Mouse (Mus musculus) CD4-positive helper T cell, adult 2 months (primary cell): ENCODE measurements around the gene Six3.

Experiments
- DNase-seq: peaks from one replicate; pipeline ENCODE4 v3.0.0-alpha.2; 2012; ENCODE audit warnings: low read depth, missing footprints, low spot score

Gene Six3

DNA sequence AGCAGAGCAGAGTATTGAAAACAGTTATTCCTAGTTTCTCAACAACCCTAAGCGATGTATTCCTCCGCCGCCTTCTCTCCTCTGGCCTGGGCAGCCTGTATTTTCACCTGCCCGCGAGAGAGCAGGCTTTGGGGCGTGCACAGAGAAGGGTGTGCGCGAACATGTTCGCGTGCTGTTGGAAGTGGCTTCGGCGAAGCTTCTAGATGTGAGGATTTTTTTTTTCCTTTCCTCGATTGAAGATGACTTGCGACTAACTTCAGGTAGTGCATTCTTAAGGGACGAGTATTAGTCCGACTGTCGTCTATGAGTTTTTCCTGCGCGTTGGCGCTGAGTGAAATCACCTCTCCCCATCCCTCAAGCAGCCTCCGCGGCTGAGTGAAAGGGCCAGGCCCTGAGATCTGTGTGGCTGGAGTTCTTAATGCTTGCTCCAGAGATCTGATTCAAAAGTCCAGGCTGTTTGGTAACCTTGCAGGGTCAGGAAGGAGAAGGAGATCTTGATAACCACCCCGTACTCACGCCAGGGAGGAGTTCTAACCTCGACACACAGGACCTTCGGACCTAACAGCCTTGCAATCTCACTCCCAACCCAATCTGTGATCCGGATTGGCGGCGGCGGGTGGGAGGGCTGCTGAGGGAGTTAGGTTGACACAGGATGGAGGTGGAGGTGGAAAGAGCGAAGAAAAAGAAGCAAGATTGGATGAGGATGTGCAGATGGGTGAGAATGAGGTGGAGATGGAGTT, 712 bp upstream of the Six3 start:
- no peak for DNase-seq

DNA sequence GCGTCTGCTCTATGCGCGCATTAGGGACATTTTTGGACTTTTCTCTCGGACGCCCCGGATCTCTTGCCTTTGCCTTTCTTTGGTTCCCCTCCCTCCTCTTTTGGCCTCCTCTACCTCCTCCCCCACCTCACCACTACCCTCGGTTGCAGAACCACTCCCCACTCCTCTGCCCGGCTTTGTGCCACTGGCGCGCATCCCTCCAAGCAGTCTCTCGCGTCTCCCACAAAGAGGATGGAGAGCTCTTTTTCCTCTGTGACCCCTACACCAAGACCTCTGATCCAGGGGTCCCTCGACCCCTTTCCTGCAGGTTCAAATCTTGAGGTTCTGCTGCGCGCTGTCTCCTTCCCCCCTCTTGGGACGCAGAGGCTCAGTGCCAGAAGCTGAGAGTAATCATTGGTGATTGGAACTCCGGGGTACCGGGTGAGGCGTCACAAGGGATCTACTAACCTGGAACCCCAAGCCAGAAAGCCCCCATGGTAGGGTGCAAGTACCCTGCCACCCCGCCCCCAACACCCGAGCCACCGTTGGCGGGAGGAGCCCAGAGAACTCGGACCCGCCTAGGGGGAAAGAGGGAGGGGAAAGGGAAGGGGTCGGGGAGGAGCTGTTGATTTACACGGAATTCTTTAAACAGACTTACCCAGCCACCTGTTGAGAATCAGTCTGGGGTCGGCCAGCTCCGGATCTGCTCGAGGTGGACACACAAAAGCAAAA, 758 bp downstream of the Six3 start:
- DNase-seq, result no peak

- no peak for DNase-seq
Measured at GRCm38 (mm10) chr17:85614722-85615331, 1.4 kb downstream of the Six3 start.

DNA sequence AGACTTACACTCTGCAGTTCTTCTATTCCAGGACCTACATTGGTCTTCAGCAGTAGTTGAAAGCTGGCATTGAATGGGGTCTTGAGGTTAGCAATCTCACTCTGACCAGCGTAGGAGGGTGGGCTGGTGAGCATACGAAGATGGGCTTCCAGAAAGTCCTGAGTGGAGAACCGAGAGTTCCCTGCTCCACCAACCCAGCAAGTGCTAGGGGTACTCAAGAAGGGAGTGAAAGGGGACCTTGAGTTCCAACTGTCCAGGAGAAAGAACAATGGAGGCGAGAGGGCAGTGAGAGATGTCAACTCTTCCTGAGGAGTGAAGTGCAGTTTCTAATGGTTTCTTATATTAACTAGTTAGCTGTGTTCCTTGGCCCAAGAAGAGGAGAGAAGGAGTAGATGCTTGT, 2.2 kb downstream of the Six3 start:
- DNase-seq, result no peak

DNA sequence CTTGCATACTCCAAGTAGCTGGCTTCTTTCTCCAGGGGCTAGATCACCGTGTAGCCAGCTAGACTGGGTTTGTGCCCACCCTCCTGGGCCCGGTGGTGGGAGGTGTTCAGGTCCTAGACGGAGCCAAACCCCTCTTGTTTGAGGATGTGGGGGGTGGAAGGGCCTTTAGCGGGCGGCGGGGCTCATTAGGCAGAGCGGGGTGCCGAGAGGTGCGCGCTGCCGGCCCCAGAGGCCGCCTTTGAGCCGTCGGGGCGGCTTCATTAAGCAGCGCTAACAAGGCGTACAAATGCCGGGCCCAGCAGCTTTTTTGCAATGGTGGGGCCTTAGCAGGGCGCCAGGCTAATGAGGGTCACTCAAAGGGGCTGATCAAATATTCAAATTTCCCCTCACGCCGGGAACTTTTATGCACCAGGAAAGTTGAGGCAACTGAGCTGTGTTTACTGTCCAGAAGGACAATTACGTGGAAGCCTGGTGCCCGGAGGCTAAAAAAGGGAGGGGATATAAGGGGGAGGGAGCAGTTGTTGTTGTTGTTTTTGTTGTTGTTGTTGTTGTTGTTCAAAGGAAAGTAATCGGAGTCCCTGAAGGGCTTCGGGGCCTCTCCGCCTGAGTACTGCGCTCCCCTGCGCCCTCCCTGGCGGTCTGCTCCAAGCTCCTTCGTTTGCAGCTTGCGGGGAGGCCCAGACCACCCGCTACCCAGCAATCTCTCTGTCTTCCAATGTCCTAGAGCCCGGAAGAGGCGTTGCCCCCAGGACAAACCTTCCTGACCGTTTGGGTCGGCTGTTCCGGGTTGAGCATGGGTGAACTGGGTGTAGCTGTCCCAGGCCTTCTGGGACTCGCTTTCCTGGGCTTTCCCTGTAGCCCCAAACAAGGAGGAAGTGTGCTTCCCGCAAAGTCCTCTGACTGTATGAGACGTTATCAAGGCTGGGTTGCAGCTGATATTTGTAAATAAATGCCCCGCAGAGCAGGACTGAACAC, 3.4 kb downstream of the Six3 start:
- no peak for DNase-seq

DNA sequence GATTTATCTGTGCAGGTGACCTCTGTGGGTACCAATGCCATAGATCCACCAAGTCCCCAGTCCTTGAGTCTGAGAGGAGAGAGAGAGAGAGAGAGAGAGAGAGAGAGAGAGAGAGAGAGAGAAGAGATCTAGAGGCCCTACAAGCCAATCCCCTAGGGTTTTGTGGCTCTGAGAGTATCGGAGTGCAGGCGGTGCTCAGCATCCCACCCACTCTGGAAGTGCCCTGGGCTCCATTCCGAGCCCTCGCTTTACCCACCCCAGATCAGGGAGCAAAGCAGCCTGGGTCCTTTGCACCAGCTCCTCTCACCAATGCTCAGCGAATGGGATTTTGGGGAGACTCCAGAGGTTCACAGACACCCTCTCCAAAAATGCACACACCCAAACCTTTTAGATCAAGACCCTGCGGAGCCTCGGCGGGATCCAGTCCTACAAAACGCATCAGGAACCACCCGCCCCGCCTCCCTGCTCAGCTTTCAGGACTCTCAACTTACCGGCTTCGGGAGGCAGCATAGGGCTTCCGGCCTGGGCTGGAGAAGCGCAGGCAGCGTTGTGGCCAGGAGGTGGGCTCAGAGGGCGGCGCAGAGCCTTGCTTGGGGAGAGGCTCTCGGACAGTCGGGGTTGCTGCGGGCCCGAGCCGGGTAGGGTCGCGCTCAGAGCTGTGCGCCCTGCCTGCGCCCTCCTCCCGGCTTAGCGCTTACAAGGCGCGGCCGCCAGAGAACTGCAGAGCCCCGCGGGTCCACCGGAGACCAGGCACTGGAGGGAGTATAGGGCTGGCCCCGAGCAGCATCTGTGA, 4.4 kb downstream of the Six3 start:
- no peak for DNase-seq

DNA sequence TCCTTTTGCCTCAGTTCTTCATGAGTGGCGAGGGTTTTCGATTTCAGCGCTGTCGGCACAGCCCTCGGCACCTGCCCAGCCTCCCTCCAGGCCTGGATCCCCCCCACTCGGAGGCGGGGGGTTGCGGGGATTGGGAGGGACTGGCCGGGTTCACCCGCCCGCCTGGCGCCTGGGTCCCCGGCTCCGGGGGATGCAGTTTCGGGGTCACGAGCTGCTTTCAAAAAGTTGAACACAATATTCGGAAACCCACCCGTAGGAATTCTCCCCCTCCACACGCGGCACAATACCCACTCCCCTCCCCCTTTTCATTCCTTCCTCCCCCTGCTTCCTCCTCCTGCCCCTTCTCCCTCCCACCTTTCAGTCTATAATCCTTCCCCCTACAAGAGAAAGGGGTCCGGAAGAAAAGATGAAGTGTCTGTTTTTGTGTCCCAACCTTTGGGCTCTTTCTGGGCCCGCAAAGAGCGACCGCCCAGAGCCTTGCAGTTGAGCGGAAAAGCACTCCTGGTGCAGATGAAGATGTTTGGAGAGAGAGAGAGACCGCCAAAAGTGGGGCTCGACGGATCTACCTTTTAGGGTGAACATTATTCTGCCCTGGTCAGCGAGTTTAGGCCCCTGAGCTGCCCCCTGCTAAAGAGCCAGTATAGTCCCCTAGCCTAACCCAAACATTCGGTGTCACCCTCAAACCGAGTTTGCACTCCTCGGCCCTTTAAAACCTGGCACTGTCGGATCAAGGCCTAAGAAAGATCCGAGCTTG, 5.1 kb downstream of the Six3 start:
- no peak for DNase-seq

GRCm38 (mm10) chr17:85619113-85620085, 6.0 kb downstream of the Six3 start:
- DNase-seq, result no peak

GRCm38 (mm10) chr17:85620086-85620481, 6.7 kb downstream of the Six3 start:
- no peak for DNase-seq

GRCm38 (mm10) chr17:85620680-85621504, 7.5 kb downstream of the Six3 start:
- DNase-seq, result no peak

DNA sequence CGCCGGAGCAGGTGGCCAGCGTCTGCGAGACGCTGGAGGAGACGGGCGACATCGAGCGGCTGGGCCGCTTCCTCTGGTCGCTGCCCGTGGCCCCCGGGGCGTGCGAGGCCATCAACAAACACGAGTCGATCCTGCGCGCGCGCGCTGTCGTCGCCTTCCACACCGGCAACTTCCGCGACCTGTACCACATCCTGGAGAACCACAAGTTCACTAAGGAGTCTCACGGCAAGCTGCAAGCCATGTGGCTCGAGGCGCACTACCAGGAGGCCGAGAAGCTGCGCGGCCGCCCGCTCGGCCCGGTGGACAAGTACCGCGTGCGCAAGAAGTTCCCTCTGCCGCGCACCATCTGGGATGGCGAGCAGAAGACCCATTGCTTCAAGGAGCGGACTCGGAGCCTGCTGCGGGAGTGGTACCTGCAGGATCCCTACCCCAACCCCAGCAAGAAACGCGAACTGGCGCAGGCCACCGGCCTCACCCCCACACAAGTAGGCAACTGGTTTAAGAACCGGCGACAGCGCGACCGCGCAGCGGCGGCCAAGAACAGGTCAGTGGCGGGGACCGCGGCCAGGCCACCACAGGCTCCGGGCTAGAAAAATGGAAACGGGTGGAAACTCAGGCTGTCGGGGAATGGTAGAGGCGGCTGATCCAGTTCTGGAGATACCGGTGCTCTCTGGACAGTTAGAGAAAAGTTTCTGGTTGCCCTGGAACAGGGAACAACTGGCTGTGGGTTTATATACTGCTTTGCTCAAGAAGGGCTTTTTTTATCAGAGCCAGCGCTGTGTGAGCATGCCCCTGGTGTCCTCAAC, 8.3 kb downstream of the Six3 start:
- DNase-seq, result no peak

GRCm38 (mm10) chr17:85622493-85623157, 9.2 kb downstream of the Six3 start:
- no peak for DNase-seq

GRCm38 (mm10) chr17:85623161-85624050, 10.0 kb downstream of the Six3 start:
- DNase-seq, result no peak

GRCm38 (mm10) chr17:85624051-85624420, 10.6 kb downstream of the Six3 start:
- no peak for DNase-seq
